Mouse (Mus musculus) erythroblast, embryonic 14.5 days (primary cell): ENCODE measurements around the gene Rabggta.

Experiments used
- GATA1 ChIP-seq: IDR thresholded peaks from 2 replicates; pipeline ENCODE4 v1.6.1; 2012; ENCODE audit warnings: low read length, inconsistent platforms, mixed read lengths
- TAL1 ChIP-seq: IDR thresholded peaks from 3 replicates; pipeline ENCODE4 v1.6.1; 2012; ENCODE audit warnings: low read length, inconsistent platforms, mixed read lengths

- no peak for TF ChIP-seq GATA1
- no peak for TF ChIP-seq TAL1
Observed at GRCm38 (mm10) chr14:55769087-55769703, 47.1 kb upstream of the Rabggta start.
